Mouse (Mus musculus) adrenal gland, postnatal 10 days (tissue): Measurements from ENCODE around the gene Limk2. TPM values are rescaled to one million over a fixed set of nuclear protein-coding genes. Genes with fewer than 3 reads are reported as not detected.

Source experiments
- DNase-seq: peaks from one replicate; pipeline ENCODE4 v3.0.0; 2021; ENCODE audit warnings: mixed read lengths
- total RNA-seq, 2 experiments: library from RNA; stranded (reverse); gene quantifications; 2 replicates each; pipeline ENCODE4 v1.2.3; 2021

The Limk2 gene
- total RNA-seq, 2 experiments from 2014 or later = 23.8 to 33.2 TPM

- no peak for DNase-seq
Measured at GRCm38 (mm10) chr11:3371599-3372295, 37.2 kb downstream of the Limk2 start.

- peak; percentile 89 for DNase-seq
Measured at GRCm38 (mm10) chr11:3370928-3371598, 37.9 kb downstream of the Limk2 start.

DNA sequence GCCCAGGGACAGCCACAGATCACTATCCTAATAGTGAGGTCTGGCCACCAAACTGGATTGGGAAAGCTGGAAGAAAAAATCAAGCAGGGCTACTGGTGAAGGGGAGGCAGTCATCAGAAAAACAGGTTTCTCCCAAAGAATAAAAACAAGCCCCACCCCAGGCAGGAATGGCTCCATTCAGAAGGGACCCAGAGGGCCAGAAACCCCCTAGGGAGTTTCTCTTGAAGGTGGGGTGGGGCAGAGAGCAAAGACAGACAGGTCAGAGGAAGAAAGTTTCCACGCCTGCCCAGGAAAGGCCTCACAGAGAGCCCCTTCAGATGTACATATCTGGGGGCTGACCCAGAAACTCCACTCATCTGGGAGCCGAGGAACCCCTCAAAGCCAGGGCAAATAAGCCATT is 38.8 kb downstream of the Limk2 start:
- DNase-seq = no peak

- no peak for DNase-seq
Measured at GRCm38 (mm10) chr11:3369449-3369848, 39.5 kb downstream of the Limk2 start.

DNA sequence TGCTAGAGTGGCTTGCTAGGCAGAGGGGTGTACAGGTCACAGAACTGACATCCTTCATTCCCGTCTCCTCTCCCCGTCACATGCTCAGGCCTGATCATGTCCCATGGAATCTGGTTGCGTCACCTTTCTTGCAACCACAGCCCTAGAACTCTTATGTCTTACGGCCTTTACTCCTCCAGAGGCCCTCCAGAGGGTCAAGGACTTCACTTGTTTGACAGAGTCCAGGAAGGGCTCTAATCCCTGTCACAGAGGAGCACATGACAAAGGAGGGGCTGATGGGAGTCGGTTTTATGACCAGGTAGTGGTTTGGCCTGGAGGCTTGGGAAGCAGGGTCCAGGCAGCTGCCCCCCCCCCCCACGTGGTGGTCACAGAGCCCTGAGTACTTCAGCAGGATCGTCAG is 40.0 kb downstream of the Limk2 start:
- no peak for DNase-seq

DNA sequence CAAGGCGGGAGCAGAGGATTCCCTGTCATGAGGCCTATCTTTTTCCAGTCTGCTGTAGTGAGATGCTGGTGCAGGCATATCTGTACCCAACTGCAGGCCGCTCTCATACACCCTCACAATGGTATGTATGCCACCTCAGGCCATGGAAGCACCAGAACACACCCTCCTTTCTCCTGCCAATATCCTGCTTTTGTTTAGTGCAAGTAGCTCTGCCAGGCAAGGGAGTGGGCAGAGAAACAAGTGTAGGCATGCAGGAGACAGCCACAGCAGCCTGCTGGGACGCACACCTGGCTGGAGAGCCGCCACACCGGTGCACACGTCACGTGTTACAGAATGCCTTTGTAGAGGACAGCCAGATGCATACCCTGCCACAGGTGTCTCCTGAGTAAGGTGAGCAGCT is 42.6 kb downstream of the Limk2 start:
- DNase-seq = no peak

DNA sequence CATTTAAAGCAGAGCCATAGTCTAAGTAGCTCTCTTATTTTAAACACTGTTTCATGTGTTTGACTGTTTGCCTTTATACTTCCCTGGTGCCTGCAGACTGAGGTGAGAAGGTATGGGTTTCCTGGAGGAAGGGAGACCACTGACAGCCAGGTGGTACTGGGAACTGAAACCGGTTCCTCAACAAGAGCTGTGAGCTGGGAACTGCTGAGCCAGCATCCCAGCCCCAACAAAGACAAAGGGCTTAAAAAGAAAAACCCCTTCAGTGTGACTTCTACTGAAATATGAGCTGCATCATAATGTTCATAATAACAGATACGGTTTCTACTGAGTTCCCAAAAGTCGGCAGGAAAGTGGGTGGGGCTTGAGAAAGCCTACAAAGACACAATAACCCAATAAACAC is 46.1 kb downstream of the Limk2 start:
- no peak for DNase-seq

DNA sequence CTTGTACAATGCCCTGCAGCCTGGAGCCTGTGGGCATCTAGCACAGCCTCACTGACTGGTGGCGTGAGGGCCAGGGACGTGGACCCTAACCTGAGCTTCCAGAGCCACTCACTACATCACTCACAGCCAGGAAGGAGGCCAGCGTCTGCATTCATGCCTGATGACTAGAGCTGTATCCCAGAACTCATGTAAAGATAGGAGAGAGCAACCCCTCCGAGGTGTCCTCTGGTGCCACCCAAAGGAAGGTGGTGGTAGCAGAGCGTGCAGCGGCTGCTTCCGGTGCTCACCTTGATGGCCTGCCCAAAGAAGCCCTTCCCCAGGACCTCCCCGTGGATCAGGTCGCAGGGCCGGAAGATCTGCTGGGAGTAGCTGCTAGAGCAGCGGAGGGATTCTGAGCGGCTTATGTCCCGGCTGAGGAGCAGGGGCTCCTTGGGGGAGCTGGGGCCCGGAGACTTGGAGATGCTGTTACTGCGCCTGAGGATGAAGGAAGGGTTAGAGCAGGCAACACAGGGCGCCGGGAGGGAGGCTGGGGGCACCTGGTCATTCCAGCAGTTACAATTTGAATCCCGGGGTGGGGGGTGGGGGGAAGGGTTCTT is 55.9 kb downstream of the Limk2 start:
- no peak for DNase-seq

- no peak for DNase-seq
Measured at GRCm38 (mm10) chr11:3352131-3352530, 56.9 kb downstream of the Limk2 start.

- no peak for DNase-seq
Measured at GRCm38 (mm10) chr11:3349343-3349695, 59.7 kb downstream of the Limk2 start.

- DNase-seq = no peak
Measured at GRCm38 (mm10) chr11:3348576-3349342, 60.2 kb downstream of the Limk2 start.

GRCm38 (mm10) chr11:3347835-3348195 is 61.2 kb downstream of the Limk2 start:
- no peak for DNase-seq

GRCm38 (mm10) chr11:3347091-3347834 is 61.7 kb downstream of the Limk2 start:
- peak; percentile 94 for DNase-seq

DNA sequence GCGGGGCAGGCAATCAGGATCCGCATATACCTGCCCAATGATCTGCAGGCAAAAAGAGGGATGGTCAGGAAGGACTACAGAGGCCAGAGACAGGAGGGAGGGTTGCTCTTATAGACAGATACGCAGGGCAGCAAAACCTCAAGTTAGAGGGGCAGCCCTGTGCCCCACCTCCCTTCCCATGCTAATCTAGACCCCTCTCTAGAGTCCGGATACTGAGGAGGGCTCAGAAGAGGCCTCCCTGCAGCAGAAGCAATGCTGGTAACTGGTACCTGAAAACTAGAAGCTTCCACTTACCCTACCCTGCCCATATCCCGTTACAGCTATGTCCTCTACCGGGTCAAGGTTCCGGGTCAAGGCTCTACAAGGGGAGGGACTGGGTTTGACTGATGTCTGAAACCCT is 62.6 kb downstream of the Limk2 start:
- DNase-seq = no peak

GRCm38 (mm10) chr11:3344916-3345315 is 64.1 kb downstream of the Limk2 start:
- DNase-seq = no peak

GRCm38 (mm10) chr11:3341476-3341875 is 67.5 kb downstream of the Limk2 start:
- DNase-seq = no peak

GRCm38 (mm10) chr11:3337961-3338360 is 71.0 kb downstream of the Limk2 start:
- no peak for DNase-seq

GRCm38 (mm10) chr11:3337173-3337955 is 71.6 kb downstream of the Limk2 start:
- peak; percentile 59 for DNase-seq

GRCm38 (mm10) chr11:3336602-3337001 is 72.4 kb downstream of the Limk2 start:
- no peak for DNase-seq

GRCm38 (mm10) chr11:3335651-3336216 is 73.3 kb downstream of the Limk2 start:
- peak; percentile 74 for DNase-seq

DNA sequence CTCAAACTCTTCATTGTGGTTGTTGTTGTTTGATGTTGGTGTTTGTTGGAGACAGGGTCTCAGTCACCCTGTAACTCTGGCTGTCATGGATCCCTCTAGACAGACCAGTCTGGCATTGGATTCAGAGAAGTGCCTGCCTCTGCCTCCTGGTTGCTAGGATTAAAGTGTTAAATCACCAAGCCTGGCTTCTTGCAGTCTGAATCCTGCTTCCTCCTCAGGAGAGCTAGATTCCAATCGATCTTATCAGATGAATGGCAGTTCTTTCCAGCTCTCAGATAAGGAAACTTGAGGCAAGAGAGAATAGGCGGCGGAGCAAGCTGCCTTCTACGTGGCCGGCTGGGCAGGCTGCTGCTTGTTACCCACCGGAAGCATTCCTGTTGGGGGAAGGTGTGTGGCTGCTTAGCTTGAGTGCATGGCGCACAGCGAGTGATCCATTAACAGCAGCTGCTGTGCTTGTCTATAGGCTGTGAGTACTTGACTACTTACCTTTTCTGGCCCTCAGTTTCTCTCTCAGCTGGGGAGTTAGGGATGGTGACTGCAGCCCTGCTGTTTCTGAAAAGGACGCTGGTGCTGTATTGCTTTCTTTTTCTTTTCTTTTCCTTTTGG is 74.2 kb downstream of the Limk2 start:
- DNase-seq = no peak
